Mouse (Mus musculus) lung, postnatal 14 days (tissue): ENCODE measurements at regions not wholly inside any gene's neighbourhood (a gene's known extent, or its start where the extent isn't known, plus 50 kb on each side); places are given as distances from the start of the nearest gene placed in this dataset.
"Not testable (repeated sequence)": the region's sequence is repeated elsewhere in the genome, so short reads cannot be mapped to it uniquely, and the experiment has no call there.

Experiments used
- DNase-seq: peaks from one replicate; pipeline ENCODE4 v3.0.0; 2021

DNA sequence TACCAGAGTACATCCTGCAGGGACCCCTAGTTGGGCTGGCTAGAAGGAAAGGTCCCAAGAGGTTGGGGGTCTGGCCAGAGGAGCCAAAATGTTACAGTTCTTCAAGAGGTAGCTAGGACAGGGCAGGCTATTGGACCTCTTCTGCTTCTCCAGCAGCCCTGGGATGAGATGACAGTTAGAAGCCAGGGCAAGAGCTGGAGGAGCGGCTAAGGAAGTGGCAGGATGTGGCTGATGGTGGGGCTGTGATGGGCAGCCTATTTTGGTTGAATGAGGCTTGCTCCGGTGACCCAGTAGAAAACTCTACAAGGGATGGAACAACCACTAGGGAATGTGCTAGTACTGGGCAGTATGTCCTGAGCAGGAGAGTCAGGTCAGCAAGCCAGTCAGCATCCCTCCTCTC is 82.8 kb downstream of the Ddx11 start:
- no peak for DNase-seq

GRCm38 (mm10) chr17:66207653-66208497 is 84.6 kb downstream of the Ddx11 start:
- DNase-seq: not testable (repeated sequence)

GRCm38 (mm10) chr17:66208803-66209515 is 85.6 kb downstream of the Ddx11 start:
- not testable (repeated sequence) for DNase-seq

DNA sequence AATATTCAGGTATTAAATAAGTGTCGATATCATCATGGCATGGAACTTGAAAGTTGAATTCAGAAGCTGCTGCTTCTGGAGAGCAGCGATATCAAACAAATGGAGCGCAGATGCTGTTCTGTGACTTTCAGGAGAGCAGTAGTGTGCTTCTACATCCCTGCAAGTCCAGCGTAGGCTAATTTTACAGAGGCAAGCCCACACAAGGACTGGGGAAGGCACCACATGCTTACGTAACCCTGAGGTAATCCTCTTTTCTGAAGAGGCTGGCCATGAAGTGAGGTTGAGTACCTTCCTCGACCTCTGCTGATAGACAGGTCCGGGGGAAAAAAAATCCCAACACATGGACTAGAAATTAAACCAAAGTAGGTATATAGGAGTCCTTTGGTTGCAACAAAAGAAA is 88.2 kb downstream of the Ddx11 start:
- DNase-seq: no peak

GRCm38 (mm10) chr17:66212616-66213015 is 89.3 kb downstream of the Ddx11 start:
- DNase-seq: no peak

- DNase-seq: no peak
These were observed 95.0 kb downstream of the Ddx11 start for GRCm38 (mm10) chr17:66218321-66218720.

DNA sequence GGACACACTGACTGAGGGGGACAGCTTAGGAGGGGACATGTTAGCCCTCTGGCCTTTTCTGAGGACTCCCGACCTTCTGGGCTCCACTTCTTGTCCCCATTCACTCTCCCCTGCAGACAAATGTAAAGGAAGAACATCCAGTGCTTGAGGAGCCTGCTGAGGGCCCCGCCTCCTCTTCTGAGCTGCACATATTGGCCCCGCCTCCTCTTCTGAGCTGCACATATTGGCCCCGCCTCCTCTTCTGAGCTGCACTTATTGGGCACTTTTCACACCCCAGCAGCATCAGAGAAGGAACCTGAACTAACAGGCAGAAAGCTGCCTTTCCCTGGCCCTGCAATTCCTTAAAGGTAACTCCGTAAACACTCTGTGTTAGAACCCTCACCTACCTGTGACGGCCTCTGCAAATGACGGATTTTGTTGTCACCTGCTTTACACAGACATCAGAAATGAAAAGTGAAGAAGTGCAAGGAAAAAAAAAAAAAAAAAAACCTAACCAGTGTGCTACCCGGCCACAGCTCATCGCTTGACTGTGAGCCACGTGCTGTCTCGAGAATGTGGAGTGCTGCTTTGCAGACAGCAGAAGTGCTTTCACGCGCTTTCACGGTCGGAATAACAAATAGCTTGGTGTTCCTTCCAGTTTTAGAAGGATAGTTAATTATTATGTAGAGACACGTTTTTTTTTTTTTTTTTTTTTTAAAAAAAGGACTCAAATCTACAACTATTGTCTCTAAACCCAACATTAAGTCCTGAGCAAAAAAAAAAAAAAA is 96.5 kb downstream of the Ddx11 start:
- no peak for DNase-seq

DNA sequence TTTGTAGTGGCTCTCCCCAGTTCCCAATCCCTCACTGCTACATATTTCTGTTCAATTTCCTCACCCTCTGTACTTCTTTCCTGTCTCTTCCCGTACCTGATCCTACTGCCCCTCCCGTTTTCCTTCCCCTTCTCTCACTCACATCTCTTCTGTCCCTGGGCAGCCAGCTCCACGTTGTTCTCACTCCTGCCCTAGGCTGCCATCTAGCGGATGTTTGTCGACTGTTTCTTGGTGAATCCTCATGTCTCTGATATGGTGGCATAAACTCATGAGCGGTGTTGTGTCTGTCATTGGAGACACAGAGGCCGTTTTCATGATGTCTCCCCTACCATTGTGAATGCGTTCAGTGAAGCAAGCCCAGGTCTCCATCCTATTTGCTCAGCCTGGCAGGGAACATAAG is 97.9 kb downstream of the Ddx11 start:
- peak; percentile 76 for DNase-seq

DNA sequence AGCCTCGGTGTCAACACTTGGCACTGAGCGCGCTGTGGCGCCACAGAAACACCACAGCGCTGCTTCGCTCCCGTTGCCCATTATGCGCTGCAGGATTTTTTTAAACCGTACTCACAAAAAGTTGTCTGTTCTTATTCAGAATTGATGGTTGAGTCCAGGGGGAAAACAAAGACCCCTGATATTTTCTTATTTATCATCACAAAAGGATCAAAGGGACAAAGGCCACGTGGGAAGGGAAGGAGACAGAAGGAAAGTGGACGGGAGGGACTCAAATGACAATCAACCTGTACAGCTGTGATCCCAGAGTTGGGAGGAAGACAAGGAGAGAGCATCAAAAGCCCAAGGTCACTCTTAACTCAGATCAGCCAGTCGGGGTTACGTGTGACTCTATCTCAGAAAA is 100.4 kb downstream of the Ddx11 start:
- DNase-seq: no peak

- no peak for DNase-seq
These were observed 100.9 kb downstream of the Ddx11 start for GRCm38 (mm10) chr17:66224241-66224640.

DNA sequence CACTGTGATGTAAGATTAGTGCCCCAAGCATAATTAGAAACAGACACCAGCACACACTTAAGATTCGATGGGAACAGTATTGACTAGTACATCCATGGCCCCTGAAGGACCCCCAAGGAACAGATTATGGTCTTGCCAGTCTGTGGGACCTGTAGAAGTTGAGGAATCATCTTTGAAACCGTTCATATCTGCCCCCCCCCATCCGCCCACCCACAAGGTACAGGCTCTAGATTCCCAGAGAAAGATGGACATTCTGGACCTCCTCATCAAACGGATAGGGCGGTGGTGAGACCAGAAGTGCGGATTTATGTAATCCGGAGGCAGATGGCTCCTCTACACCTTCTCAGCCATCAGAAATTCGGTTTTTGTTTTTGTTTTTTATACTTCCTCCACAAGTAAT is 109.1 kb downstream of the Ddx11 start:
- no peak for DNase-seq

GRCm38 (mm10) chr17:66232891-66233421 is 109.6 kb downstream of the Ddx11 start:
- DNase-seq: no peak

GRCm38 (mm10) chr17:66233451-66233951 is 110.2 kb downstream of the Ddx11 start:
- no peak for DNase-seq

DNA sequence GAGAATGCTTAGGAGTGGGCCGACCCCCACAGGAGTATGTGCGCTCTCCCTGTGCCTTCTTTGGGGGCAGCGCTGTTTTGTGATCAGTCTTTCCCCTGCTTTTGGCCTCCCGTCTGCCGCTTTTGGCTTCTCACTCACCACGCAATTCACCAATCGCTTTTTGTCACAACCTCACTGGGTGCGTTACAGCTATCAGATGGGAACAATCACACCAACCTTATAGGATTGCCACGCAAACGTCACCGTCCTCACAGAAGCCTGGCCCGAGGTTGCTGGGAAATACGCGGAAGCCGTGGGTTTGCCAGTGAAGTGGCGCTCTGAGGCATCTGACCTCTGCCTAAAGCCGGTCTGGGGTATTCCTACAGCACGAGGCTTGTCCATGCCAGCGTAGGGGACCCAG is 111.1 kb downstream of the Ddx11 start:
- DNase-seq: no peak

- DNase-seq: peak; percentile 91
These were observed 111.9 kb downstream of the Ddx11 start for GRCm38 (mm10) chr17:66235096-66235805.

DNA sequence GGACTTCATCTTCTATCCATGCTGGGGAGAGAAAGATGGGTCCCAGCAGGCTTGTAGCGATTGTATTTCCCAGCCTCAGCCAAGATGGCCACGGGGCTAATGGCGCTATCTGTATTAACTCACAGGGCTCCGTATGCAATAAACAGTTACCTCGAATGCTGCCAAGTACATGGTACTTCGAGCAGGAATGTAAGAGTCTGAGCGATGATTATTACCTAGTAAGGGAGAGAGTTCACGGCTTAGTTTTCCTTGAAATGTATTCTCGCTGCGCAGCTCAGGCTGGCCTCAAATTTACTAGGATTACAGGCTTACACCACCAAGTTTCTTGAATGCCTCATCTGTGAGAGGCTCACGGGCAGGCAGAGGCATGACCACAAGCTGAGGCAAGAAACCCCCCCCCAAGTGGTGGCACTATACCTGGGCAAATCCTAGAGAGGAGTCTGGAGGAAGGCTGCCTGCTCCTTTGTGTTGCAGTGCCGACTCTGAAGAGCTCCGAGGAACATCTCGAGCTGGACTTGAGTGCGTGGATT is 112.6 kb downstream of the Ddx11 start:
- DNase-seq: no peak

- peak; percentile 25 for DNase-seq
These were observed 118.7 kb downstream of the Ddx11 start for GRCm38 (mm10) chr17:66241868-66242622.

GRCm38 (mm10) chr17:66244183-66244582 is 120.9 kb downstream of the Ddx11 start:
- no peak for DNase-seq

GRCm38 (mm10) chr17:66246031-66246534 is 122.8 kb downstream of the Ddx11 start:
- no peak for DNase-seq

DNA sequence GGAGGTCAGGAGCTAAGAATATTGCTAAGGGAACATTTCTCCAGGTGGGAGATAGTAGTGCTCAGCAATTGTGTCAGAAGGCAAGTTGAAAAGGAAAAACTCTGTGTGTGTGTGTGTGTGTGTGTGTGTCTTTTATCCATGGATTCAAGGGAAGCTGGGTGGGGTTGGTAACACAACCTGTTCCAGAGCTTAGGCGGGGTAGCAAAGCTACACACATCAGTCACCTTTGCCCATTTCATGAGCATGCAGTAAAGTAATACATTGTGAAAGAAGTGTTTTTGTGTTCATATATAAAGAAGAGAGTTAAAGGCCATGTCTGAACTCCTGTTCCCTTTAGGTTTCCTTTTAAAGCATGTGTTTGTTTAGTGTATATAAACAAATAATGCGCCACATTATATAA is 128.2 kb downstream of the Ddx11 start:
- no peak for DNase-seq

- DNase-seq: no peak
These were observed 129.6 kb downstream of the Ddx11 start for GRCm38 (mm10) chr17:66252926-66253325.
